In the genomic region with DNA sequence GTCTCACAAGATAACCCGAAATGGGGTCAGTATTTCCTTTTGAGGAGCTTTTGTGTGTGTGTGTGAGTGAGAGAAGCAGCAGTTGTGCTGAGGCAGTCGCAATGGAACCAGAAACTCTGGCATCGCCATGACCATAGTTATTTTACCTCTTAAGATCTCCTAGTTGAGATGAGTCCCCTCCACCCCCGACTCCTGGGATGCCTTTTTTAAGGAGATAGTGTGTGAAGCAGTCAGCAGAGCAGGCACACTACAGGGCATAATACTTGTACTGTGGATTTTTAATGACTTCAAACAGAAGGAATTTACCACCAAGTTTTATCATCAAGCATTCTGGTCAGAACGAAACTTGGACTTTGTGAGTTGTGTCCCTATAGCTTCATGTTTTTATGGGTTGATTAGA, we compare ENCODE assay signal across 9 mouse cellular contexts. TPM values are rescaled to one million over a fixed set of nuclear protein-coding genes. Genes with fewer than 3 reads are reported as not detected.
DNase-seq lines count a peak whose midpoint lies in the region; ATAC-seq and TF ChIP-seq lines count a peak whose summit lies in the region.
"Had no signal": no experiment of that assay in that cellular context is flagged by ENCODE, and none has a peak within 500 bp of the region (broad histone marks: within the 10 kb centered on the region; RNA-seq: fewer than 3 reads in every experiment).

No protein-coding gene starts in this region.

- no peak for TF ChIP-seq CTCF in stomach, postnatal 0 days (IDR thresholded peaks at IDR 0.05; ENCODE audit: low read depth)

- 0 out of 2 replicates have a peak, but pooled peaks cover 2% of the 10 kb centered on the region for H3K36me3 ChIP-seq in heart, embryonic 11.5 days (ENCODE audit: control insufficient read depth, insufficient read depth, low read length)
- peaks cover 21% of the 10 kb centered on the region for H3K36me3 ChIP-seq in limb, embryonic 13.5 days
- H3K36me3 ChIP-seq in stomach, postnatal 0 days (ENCODE audit: control insufficient read depth, insufficient read depth, low read length): no peaks in the 10 kb centered on the region

- H3K9ac ChIP-seq in heart, embryonic 11.5 days (ENCODE audit: low read depth, low read length): peak overlapping the region; percentile 98
- H3K9ac ChIP-seq in limb, embryonic 13.5 days: peak overlapping the region; percentile 92
- peak overlapping the region; percentile 98 for H3K9ac ChIP-seq in stomach, postnatal 0 days (ENCODE audit: low read length)

- no peak for DNase-seq in heart, postnatal 4 days
- peak; percentile 23 for DNase-seq in thymus, postnatal 25 days
- no peak for DNase-seq in thymus, adult 18-20 months
- DNase-seq in stomach, postnatal 0 days (ENCODE audit: low spot score): no peak
- DNase-seq in spleen, postnatal 14 days (ENCODE audit: low spot score in 2 of 2): no peak
- DNase-seq in B cell, adult 2 months: no peak

- no peak for ATAC-seq in heart, embryonic 11.5 days (replicated peaks; ENCODE audit: insufficient number of reproducible peaks, low FRiP score, low TSS enrichment)
- ATAC-seq in limb, embryonic 13.5 days (ENCODE audit: low FRiP score, low read depth): no peak
- no peak for ATAC-seq in stomach, postnatal 0 days (ENCODE audit: low FRiP score, low TSS enrichment)
- ATAC-seq: Patski had no signal

- WGBS in heart, embryonic 11.5 days (ENCODE audit: insufficient replicate concordance): 10% methylated on average over 5 of the region's 5 CpGs
- 21% methylated on average over 5 of the region's 5 CpGs for WGBS in limb, embryonic 13.5 days
- 9% methylated on average over 5 of the region's 5 CpGs for WGBS in stomach, postnatal 0 days

- H3K27ac ChIP-seq in heart, embryonic 11.5 days (ENCODE audit: low read depth, low read length): peak overlapping the region; percentile 88; the same call in 1 of the 2 replicates
- no peak overlapping the region for H3K27ac ChIP-seq in limb, embryonic 13.5 days
- peak overlapping the region; percentile 95 for H3K27ac ChIP-seq in stomach, postnatal 0 days (replicated peaks)

- H3K4me3 ChIP-seq in heart, embryonic 11.5 days (ENCODE audit: low read depth, low read length): peak overlapping the region; percentile 99
- H3K4me3 ChIP-seq in limb, embryonic 13.5 days: peak overlapping the region; percentile 90
- peak overlapping the region; percentile 93 for H3K4me3 ChIP-seq in stomach, postnatal 0 days (ENCODE audit: low read depth, low read length)

- peak overlapping the region; percentile 87 for H3K4me2 ChIP-seq in heart, embryonic 11.5 days
- peak overlapping the region; percentile 83 for H3K4me2 ChIP-seq in limb, embryonic 13.5 days (replicated peaks)
- H3K4me2 ChIP-seq in stomach, postnatal 0 days (replicated peaks; ENCODE audit: low read depth): peak overlapping the region; percentile 68

- no peak for TF ChIP-seq EP300 in stomach, postnatal 0 days (optimal IDR thresholded peaks at IDR 0.05)

- no peaks in the 10 kb centered on the region for H3K9me3 ChIP-seq in heart, embryonic 11.5 days (replicated peaks; ENCODE audit: control insufficient read depth, low read length)
- H3K9me3 ChIP-seq in limb, embryonic 13.5 days: no peaks in the 10 kb centered on the region
- no peaks in the 10 kb centered on the region for H3K9me3 ChIP-seq in stomach, postnatal 0 days (ENCODE audit: control insufficient read depth, low read length)

- H3K27me3 ChIP-seq in heart, embryonic 11.5 days (ENCODE audit: control insufficient read depth, insufficient read depth, low read length): no peaks in the 10 kb centered on the region
- no peaks in the 10 kb centered on the region for H3K27me3 ChIP-seq in limb, embryonic 13.5 days
- H3K27me3 ChIP-seq in stomach, postnatal 0 days (ENCODE audit: control insufficient read depth, insufficient read depth, low read length): no peaks in the 10 kb centered on the region
- H3K27me3 ChIP-seq: Patski had no signal

- peaks cover 29% of the 10 kb centered on the region for H3K4me1 ChIP-seq in heart, embryonic 11.5 days (ENCODE audit: control insufficient read depth, insufficient read depth, low read length)
- peaks cover 43% of the 10 kb centered on the region for H3K4me1 ChIP-seq in limb, embryonic 13.5 days
- peaks cover 3% of the 10 kb centered on the region; the same call in 1 of the 2 replicates for H3K4me1 ChIP-seq in stomach, postnatal 0 days (replicated peaks; ENCODE audit: control insufficient read depth, insufficient read depth)

RNA-seq across cellular contexts. Expression of gene March7, which starts 1.1 kb away (rescaled TPM):
- 62.6 and 65.2 TPM in 2 replicates for polyA plus RNA-seq in heart, embryonic 11.5 days (2014; fragmentation: Nextera tagmentation; extraction: Ambion mirVana)
- total RNA-seq in heart, postnatal 4 days (2021): 10 to 100 TPM; 54.4 to 57.8 TPM
- polyA plus RNA-seq in limb, embryonic 13.5 days (2015; fragmentation: Nextera tagmentation; extraction: Ambion mirVana): 83.0 and 92.8 TPM in 2 replicates
- polyA plus RNA-seq in stomach, postnatal 0 days (2015; fragmentation: Nextera tagmentation; extraction: Ambion mirVana): 48.8 and 53.5 TPM in 2 replicates

RNA-seq across cellular contexts. Expression of gene Baz2b, which starts 1.2 kb away (rescaled TPM):
- 51.2 and 56.1 TPM in 2 replicates for polyA plus RNA-seq in heart, embryonic 11.5 days (2014; fragmentation: Nextera tagmentation; extraction: Ambion mirVana)
- total RNA-seq in heart, postnatal 4 days (2021): 10 to 100 TPM; 65.5 to 68.2 TPM
- 64.6 and 67.1 TPM in 2 replicates for polyA plus RNA-seq in limb, embryonic 13.5 days (2015; fragmentation: Nextera tagmentation; extraction: Ambion mirVana)
- polyA plus RNA-seq in stomach, postnatal 0 days (2015; fragmentation: Nextera tagmentation; extraction: Ambion mirVana): 34.0 and 37.4 TPM in 2 replicates
